Mouse (Mus musculus) intestine, postnatal 0 days (tissue): ENCODE measurements at regions not wholly inside any gene's neighbourhood (a gene's known extent, or its start where the extent isn't known, plus 50 kb on each side); places are given as distances from the start of the nearest gene placed in this dataset.

Experiments
- ATAC-seq: fragments of 200-750 bp; cut with Nextera tagmentation; 2 replicates; pipeline ENCODE4 v1.8.0; 2017; ENCODE audit warnings: mild to moderate bottlenecking, moderate TSS enrichment, moderate library complexity
- H3K27ac ChIP-seq: fragments of 300-500 bp; sonication (generic); 2 replicates; pipeline ENCODE4 v1.5.1; 2014; ENCODE audit warnings: mild to moderate bottlenecking, low read depth, low read length, moderate library complexity
- H3K27me3 ChIP-seq: fragments of 300-500 bp; sonication (generic); replicated peaks from 2 replicates; pipeline ENCODE4 v1.6.1; 2014; ENCODE audit warnings: low read length, mixed read lengths; ENCODE audit not compliant: control insufficient read depth, insufficient read depth
- H3K36me3 ChIP-seq: fragments of 300-500 bp; sonication (generic); 2 replicates; pipeline ENCODE4 v1.6.1; 2014; ENCODE audit warnings: mild to moderate bottlenecking, moderate library complexity; ENCODE audit not compliant: control insufficient read depth, insufficient read depth
- H3K4me1 ChIP-seq: fragments of 300-500 bp; sonication (generic); replicated peaks from 2 replicates; pipeline ENCODE4 v1.6.1; 2014; ENCODE audit warnings: antibody characterized with exemption, low read length, mixed read lengths; ENCODE audit not compliant: control insufficient read depth, insufficient read depth
- H3K4me2 ChIP-seq: fragments of 300-500 bp; sonication (generic); replicated peaks from 2 replicates; pipeline ENCODE4 v1.6.1; 2014; ENCODE audit warnings: low read depth, mild to moderate bottlenecking, moderate library complexity
- H3K4me3 ChIP-seq: fragments of 300-500 bp; sonication (generic); 2 replicates; pipeline ENCODE4 v1.5.1; 2014; ENCODE audit warnings: low read depth, low read length
- H3K9ac ChIP-seq: fragments of 300-500 bp; sonication (generic); 2 replicates; pipeline ENCODE4 v1.6.1; 2014; ENCODE audit warnings: mild to moderate bottlenecking, low read depth, low read length
- H3K9me3 ChIP-seq: fragments of 300-500 bp; sonication (generic); 2 replicates; pipeline ENCODE4 v1.6.1; 2016; ENCODE audit warnings: mixed run types; ENCODE audit not compliant: control insufficient read depth
- CTCF ChIP-seq: sonication (generic); IDR thresholded peaks from 2 replicates; pipeline ENCODE4 v1.5.1; 2016; ENCODE audit warnings: low read depth, mild to moderate bottlenecking, control low read depth, antibody characterized with exemption, moderate library complexity
- WGBS: fragments of 180-500 bp; shearing (Covaris S2); extraction: QIAGEN DNeasy Blood & Tissue Kit; methylation state at CpG from one replicate; pipeline ENCODE4 v1.1.7; 2014; 5-methylcytosine and 5-hydroxymethylcytosine counted together

- H3K4me3 ChIP-seq: no peak overlapping the region
- no peak overlapping the region for H3K4me2 ChIP-seq
- H3K27me3 ChIP-seq: no peaks in the 10 kb centered on the region
- TF ChIP-seq CTCF: no peak
- 60% methylated on average over 3 of the region's 3 CpGs for WGBS
- no peak overlapping the region for H3K9ac ChIP-seq
- no peak for ATAC-seq
- H3K36me3 ChIP-seq: no peaks in the 10 kb centered on the region
- H3K4me1 ChIP-seq: no peaks in the 10 kb centered on the region
- no peak overlapping the region for H3K27ac ChIP-seq
- no peaks in the 10 kb centered on the region for H3K9me3 ChIP-seq
Measured at GRCm38 (mm10) chr5:49662096-49662495, 137.4 kb upstream of the Kcnip4 start.

- Histone ChIP-seq H3K4me3 (no peak overlapping the region), H3K9ac (no peak overlapping the region), H3K9me3 (no peaks in the 10 kb centered on the region), H3K36me3 (no peaks in the 10 kb centered on the region), H3K4me1 (no peaks in the 10 kb centered on the region), H3K27ac (no peak overlapping the region), H3K27me3 (no peaks in the 10 kb centered on the region), H3K4me2 (no peak overlapping the region)
- TF ChIP-seq CTCF: no peak
- no peak for ATAC-seq
Measured at GRCm38 (mm10) chr5:49660598-49660997, 135.9 kb upstream of the Kcnip4 start.

DNA sequence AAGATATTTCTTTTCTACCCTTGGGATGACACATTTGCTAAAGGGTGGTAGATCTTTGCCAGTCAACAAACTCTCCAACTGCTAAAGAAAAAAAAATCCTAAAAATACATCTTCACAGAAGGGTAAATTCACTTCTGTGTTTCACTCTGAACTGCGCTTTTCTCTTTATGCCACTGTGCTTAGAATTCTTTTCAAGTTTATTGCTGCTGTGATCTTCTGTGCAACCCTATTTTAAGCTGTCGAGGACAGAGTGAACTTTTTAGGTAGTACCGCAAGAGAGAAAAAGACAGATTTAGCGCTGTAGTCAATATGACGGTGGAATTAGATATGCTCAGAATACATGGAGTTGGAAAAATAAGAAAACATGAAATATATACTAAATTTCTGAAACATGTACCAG lies 126.2 kb upstream of the Kcnip4 start:
- 93% methylated on average over 5 of the region's 5 CpGs for WGBS
- no peak for ATAC-seq
- H3K9me3 ChIP-seq: no peaks in the 10 kb centered on the region
- no peak for TF ChIP-seq CTCF
- H3K9ac ChIP-seq: no peak overlapping the region
- no peak overlapping the region for H3K4me3 ChIP-seq
- no peaks in the 10 kb centered on the region for H3K36me3 ChIP-seq
- no peak overlapping the region for H3K27ac ChIP-seq
- no peaks in the 10 kb centered on the region for H3K27me3 ChIP-seq
- H3K4me1 ChIP-seq: no peaks in the 10 kb centered on the region
- no peak overlapping the region for H3K4me2 ChIP-seq

DNA sequence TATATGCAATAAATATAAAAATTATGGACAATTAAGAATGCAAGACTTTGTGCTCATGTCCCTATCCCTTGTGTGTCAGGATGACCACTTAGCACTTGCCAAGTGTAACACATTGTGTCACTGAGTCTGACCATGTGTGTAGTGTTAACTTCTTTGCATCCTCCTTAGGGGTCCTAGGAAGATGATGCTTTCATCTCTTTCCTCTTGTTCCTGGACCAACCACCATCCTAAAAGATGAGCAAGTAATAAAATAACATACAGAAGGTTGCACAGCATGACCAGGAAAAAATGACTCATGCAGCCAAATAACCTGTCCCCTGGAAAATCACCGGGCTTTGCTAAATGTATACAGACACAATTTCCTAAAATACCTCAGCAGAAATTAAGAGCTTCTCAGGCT lies 121.1 kb upstream of the Kcnip4 start:
- no peak overlapping the region for H3K9ac ChIP-seq
- H3K27me3 ChIP-seq: no peaks in the 10 kb centered on the region
- no peak overlapping the region for H3K4me3 ChIP-seq
- H3K36me3 ChIP-seq: no peaks in the 10 kb centered on the region
- H3K9me3 ChIP-seq: no peaks in the 10 kb centered on the region
- no peak overlapping the region for H3K4me2 ChIP-seq
- ATAC-seq: no peak
- TF ChIP-seq CTCF: no peak
- no peak overlapping the region for H3K27ac ChIP-seq
- 84% methylated on average over 1 of the region's 1 CpGs for WGBS
- no peaks in the 10 kb centered on the region for H3K4me1 ChIP-seq

DNA sequence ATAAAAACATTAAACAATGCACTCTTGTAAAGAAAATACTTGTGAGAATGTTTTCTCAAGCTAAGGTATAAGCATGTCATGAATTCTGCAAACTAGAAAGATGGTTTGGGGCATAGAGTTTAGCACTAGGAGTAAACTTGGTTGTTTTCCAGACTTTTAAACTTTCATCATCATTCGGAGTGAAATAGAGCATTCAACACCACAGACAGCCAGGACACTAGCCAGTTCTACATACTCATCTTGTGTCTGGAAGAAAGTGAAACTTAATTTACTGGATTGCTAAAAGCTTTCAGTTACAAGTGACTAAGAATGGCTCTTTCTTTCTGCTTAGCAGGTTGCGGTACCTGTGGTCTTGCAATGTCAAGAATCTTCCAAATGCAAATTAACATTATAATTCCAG lies 119.9 kb upstream of the Kcnip4 start:
- H3K27me3 ChIP-seq: no peaks in the 10 kb centered on the region
- no peaks in the 10 kb centered on the region for H3K9me3 ChIP-seq
- no peak overlapping the region for H3K4me2 ChIP-seq
- no peak for ATAC-seq
- no peaks in the 10 kb centered on the region for H3K36me3 ChIP-seq
- no peak overlapping the region for H3K4me3 ChIP-seq
- H3K9ac ChIP-seq: no peak overlapping the region
- 86% methylated on average over 2 of the region's 2 CpGs for WGBS
- no peaks in the 10 kb centered on the region for H3K4me1 ChIP-seq
- TF ChIP-seq CTCF: no peak
- no peak overlapping the region for H3K27ac ChIP-seq

- TF ChIP-seq CTCF: no peak
- Histone ChIP-seq H3K9ac (no peak overlapping the region), H3K9me3 (no peaks in the 10 kb centered on the region), H3K4me1 (no peaks in the 10 kb centered on the region), H3K27ac (no peak overlapping the region), H3K4me2 (no peak overlapping the region), H3K27me3 (no peaks in the 10 kb centered on the region), H3K4me3 (no peak overlapping the region), H3K36me3 (no peaks in the 10 kb centered on the region)
- WGBS: 73% methylated on average over 2 of the region's 2 CpGs
- ATAC-seq: no peak
Measured at GRCm38 (mm10) chr5:49642439-49642838, 117.7 kb upstream of the Kcnip4 start.

GRCm38 (mm10) chr5:49641206-49641830 lies 116.6 kb upstream of the Kcnip4 start:
- Histone ChIP-seq H3K9me3 (no peaks in the 10 kb centered on the region), H3K4me3 (no peak overlapping the region), H3K27ac (no peak overlapping the region), H3K9ac (no peak overlapping the region), H3K4me2 (no peak overlapping the region), H3K36me3 (no peaks in the 10 kb centered on the region), H3K27me3 (no peaks in the 10 kb centered on the region), H3K4me1 (no peaks in the 10 kb centered on the region)
- 85% methylated on average over 12 of the region's 12 CpGs for WGBS
- no peak for ATAC-seq
- TF ChIP-seq CTCF: no peak
